Mouse (Mus musculus) large intestine, adult 2 months (tissue): ENCODE results near the gene Rreb1. TPM values are rescaled to one million over a fixed set of nuclear protein-coding genes. Genes with fewer than 3 reads are reported as not detected.

ENCODE experiments used
- DNase-seq: peaks from one replicate; pipeline ENCODE4 v3.0.0-alpha.2; 2012; ENCODE audit warnings: low read depth, low spot score
- WGBS: fragments of 180-500 bp; shearing (Covaris S2); methylation state at CpG from one replicate; pipeline ENCODE4 v1.1.7; 2018; 5-methylcytosine and 5-hydroxymethylcytosine counted together
- polyA plus RNA-seq: library from polyadenylated mRNA; depleted of rRNA; stranded (reverse); fragments of >200 nt; gene quantifications from 2 replicates; pipeline ENCODE4 v1.2.3, GENCODE M21; 2012

The Rreb1 gene
- polyA plus RNA-seq, 1 experiment: 10.4 TPM

DNA sequence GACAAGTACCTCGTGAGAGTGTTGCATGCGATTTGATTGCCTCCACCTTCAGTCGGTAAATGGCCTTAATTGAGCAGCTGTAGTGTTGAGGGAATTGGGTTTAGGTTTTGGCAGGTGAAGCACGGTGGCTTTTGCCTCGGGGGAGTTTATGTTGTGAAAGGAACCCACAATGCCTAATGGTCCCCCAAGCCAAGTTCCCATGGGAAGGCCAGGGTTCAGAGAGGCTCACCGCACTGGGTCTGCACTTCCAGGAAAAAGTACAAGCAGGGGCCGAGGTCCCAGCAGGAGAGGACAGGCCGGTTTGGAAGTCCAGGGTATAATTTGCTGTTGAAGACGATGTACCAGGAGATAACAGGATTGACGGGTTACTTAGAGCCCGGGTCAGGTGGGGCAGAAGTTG is 68.3 kb downstream of the Rreb1 start:
- DNase-seq: no peak
- 65% methylated on average over 11 of the region's 11 CpGs for WGBS

DNA sequence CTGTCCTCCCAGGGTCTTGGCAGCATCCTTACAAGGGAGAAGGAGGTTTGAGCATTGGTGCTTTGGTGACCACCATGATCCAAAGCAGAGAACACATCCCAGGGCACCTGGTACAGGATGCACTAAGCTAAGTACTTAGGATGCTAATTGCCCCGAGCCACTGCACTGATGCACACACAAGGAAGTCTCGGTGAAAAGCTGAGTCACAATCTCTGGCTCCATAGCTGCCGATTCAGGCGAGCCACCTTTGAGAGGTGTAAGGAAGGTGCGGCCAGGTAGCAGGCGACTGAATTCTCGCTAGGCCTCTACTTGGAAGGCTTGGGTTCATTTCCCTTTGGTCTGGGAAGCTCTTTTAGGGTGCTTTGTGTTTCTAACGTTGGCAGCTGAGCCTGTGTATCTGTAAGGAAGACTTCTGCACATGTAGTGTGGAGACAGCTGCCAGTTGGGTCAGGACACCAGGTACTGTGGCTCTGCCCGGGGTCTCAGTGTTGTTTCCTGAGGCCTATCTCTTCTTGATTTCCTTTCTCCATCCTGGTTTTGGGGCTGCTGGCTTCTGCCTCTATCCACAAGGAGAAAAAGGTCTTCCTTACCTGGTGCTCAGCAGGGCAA is 68.9 kb downstream of the Rreb1 start:
- DNase-seq: no peak
- WGBS: 30% methylated on average over 9 of the region's 9 CpGs

DNA sequence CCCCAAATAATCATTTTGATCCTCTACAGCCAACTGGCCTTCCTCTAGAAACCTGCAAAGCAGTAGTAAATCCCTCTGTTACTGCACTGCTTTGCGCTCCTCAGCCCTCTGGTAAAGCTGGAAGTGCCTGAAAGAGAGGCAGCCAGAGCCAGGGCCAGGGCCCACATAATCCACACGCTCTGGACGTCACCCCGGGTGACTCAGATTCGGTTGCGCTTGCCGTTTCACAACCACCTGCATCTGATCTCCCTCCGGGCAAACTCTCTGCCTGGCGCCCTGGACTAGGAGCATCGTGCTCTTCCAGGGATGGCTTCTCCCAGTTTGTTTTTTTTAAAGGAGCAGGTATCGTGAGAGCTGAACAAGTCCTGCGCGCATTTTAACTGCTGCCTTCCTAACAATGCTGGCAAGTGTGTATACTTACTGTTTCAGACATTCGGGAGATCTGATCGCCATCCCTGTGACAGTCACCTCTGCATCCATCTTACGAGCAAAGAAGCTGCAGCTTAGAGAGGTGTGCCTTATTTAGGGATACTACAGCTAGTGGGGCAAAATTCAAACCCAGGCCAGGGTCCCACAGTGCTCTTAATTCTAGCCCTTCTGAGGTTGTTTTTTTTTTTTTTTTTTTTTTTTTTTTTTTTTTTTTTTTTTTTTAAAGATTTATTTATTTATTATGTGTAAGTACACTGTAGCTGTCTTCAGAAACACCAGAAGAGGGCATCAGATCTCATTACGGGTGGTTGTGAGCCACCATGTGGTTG is 69.6 kb downstream of the Rreb1 start:
- no peak for DNase-seq
- WGBS: 42% methylated on average over 17 of the region's 17 CpGs

DNA sequence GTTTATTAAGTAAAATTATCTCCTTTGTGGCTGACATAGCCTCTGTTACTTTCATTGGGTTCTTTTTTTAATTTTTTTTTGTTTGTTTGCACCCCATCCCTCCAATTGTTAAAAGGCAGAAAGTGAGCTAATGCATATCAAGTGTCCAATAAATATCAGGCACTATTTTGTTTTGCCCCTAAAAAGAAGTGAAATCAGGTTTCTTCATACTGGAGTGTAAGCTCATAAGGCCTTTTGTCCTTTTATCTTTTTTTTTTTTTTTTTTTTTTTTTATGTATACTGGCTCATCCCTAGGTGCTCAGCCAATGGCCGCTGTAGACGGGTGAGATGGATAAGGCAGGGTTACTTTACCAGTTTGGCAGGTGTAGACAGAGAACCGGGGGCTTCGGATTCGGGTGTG is 70.2 kb downstream of the Rreb1 start:
- no peak for DNase-seq
- 84% methylated on average over 5 of the region's 5 CpGs for WGBS

DNA sequence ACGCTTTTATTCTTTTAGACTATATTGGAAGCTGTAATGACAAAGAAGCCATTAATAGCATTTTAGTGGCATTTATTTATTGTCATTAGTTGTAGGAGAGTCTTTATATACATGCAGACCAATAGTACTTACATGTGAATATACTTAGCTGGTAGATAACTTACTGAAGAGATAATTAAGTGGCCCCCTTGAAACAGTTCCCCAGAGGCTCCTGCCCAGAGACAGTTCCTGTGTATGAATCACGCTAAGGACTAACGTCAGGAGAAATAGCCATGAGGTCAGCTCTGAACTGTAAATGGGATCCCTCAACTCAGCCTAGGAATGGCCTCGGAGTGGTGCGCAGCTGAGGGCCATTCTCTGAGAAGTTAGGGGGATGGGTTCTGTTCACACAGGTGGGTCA is 73.4 kb downstream of the Rreb1 start:
- no peak for DNase-seq

DNA sequence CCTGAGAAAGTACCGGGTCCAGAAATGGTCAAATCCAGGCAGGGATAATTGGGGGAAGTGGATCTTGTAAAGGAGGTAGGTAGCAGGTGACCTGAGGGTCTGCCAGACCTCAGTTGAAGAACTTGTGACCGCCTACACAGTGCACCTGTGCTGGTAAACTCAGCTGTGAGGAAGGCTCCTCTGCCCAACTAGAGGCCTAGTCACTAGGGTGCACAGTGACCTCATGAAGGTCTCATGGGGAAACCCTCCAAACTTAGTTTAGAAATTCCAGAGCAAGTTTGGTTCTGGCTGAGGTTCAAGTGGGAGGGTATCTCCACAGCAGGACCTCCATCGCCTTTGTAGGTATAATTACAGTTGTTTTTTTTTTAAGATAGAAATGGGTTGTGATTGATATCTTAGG is 74.7 kb downstream of the Rreb1 start:
- 53% methylated on average over 3 of the region's 3 CpGs for WGBS
- DNase-seq: no peak

More for the DNA sequence above, 73.4 kb downstream of the Rreb1 start:
- WGBS: 80% methylated on average over 5 of the region's 5 CpGs

DNA sequence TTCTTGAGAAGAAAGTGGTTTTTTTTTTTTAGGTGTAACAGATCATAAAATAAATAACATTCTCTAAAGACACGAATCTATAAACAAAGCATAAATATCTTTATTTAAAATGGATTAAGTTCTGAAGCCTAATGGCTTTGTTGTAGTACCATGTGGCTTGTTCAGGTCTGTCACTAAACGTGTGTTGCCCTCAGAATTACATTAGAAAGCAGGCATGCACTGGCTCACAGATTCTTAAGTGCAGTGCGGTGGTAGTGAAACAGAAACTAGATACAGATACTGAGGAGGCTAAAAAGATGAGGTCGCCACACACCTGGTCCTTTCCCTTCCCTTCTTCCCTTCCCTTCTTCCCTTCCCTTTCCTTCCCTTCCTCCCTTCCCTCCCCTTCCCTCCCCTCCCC is 75.2 kb downstream of the Rreb1 start:
- 16% methylated on average over 4 of the region's 4 CpGs for WGBS
- DNase-seq: no peak

DNA sequence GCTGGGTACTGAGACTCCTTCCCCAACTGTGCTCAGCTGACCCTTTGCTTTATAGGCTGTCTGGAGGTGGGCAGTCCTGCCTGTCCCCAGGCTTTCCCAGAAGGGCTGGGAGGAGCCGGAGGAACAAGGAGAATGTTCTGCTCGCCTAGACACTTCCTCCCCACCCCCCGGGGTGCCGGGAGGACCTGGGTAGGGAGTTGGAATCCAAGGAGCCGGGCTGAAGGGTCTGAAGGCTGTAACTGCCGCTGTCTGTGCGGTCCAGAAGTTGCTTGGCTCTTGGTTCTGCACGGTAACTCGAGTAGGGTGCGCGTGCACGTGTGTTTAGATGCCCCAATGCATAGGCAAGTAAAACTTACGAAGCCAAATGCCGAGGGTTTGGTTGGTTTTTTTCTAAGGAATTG is 75.8 kb downstream of the Rreb1 start:
- DNase-seq: no peak
- WGBS: 4% methylated on average over 14 of the region's 14 CpGs

DNA sequence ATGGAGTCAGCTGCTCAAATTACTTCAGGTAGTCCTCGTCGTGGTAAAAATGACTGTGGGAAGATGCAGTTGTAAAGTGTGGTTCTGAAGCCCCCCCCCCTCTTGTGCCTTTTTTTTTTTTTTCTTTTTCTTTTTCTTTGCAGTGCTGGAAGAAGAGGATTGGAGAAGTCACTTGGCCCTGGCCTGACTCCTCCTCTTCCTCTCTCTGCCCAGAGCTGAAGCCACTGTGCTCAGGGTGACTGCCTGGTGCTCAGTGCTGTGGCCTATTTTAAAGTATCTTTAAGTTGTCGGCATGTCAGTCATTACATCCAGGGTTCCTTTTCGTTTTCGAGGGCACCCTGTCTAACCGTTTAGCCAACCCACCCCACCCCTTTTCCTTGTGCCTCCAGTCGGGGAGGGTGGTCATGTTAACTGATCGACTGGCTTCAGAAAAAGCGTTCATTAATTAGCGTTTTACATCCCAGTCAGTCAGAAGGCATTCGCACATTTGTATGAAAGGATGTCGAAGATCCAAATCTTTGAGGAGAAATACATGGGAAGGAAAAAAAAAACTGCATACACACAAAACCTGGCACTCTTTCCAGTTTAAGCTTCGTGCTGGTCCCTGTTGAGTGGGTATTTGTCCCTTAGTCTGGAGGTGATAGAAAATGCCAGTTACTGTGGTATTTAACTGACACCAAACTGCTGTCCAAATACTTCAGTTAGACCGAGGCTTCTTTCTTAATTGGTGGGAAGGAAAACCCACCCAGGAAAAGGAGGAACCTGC is 76.4 kb downstream of the Rreb1 start:
- DNase-seq: no peak
- 27% methylated on average over 14 of the region's 14 CpGs for whole genome bisulfite sequencing

DNA sequence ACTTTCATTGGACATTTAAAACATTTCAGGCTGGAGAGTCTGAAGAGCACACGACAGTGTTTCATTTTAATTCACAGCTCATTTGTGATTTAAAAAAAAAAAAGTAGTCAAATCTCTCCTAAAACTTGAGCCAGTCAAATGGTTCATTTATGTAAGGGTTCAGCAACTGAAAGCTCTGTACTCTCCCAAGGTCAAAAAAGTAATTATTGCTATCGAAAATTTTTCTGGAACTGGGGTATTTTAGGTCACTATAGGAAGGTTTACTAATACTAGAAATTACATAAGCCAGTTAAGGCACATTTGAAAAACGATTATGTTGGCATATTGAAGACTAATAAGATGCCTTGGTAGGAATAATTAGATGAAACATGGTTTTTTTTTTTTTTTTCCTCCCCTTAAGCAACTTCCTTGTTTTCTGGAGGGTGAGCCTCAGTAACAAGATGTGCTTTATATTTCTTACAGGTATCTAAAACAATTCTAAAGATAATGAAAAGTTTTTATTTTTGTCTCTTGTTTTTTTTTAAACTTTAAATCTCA is 77.1 kb downstream of the Rreb1 start:
- DNase-seq: no peak
- WGBS: 31% methylated on average over 3 of the region's 3 CpGs

DNA sequence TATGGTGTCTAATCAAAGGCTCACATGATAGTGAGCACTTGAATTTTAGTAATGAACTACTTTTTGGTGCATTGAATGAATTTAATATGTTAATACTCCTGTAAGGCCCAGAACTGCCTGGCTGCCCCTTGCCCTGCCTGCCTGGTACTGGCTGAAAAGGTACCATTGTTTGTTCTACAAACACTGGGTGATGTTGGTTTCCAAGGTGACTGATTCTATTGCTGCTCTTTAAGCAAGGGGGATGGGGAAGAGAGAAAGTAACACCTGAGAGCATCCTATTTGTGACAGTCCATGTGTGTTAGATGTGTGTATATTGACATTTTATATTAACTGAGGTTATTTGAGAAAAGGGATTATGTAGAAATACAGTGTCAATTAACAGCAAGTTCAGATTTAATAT is 77.6 kb downstream of the Rreb1 start:
- no peak for DNase-seq

DNA sequence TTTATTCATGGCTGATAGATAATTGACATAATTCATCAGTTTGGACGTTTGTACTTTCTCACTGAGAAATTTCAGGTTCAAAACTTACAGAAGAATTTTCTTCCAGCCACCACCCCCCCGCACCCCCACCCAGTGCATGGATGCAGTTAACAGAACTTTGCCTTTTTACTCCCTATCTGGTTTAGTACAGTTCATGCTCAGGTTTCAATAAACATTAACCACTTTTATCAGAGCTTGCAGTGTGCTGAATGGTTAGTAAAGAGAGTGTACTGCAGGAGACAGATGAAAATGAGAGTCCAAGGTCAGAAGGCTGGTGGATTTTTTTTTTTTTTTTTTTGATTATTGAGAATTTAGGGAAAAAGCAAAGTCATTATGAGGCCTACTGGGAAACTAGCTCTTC is 78.3 kb downstream of the Rreb1 start:
- 25% methylated on average over 2 of the region's 2 CpGs for WGBS
- no peak for DNase-seq

DNA sequence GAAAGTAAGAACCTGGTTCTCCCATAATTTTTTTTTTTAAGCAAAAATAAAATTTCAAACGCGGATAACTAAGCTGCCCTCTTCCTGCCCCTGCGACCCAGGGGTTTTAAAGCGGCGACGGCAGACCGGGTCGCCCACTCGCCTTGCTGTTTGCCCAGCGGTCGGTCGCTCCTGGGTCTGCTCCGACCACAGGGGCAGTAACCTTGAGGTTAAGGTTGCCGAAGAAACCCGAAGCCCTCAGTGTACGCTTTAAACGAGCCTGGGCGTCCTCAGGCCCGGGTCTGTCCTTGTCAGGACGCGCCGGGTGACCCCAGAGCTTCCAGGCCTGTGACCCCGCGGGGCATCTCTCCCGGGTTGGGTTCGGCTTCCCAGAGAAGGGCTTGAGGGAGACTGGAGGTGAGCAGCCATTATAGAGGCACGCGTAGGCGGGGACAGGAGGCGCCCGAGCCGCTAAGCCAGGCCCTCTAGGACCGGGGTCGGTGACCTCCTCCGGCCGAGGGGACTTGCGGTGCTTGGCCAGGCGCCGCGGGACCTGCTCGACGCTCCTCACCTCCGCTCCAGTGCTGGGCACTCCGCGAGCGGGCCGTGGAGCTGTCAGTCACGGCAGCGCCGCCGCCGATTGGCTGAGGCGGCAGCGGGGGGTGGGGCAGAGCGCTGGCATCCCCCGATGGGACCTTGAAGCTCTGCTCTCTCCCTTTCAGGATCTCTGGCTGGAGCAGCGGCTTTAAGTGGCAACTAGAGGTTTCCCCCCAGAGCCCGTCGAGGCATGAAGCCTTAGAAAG is 79.3 kb downstream of the Rreb1 start:
- WGBS: 1% methylated on average over 59 of the region's 59 CpGs

DNA sequence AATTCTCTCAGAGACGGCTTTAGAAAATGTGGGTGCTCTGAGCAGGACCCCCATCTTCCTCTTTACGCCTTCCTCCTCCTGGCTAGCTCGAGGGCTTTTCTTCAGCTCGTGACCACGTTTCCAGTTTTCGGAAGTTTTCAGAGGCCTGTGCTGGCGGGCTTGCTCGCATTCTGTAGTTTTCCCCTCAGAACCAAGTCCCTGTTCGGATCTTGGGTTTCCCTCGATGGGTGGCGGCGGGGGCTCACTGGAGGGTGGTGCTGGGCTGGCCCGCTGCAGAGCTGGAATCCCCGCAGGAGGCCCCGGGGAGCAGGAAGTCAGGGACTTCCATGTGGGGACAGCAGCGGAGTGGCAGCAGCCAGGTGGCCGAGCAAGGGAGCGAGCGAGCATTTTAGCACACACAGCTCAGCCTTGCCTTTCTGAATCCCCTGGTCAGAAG is 79.9 kb downstream of the Rreb1 start:
- DNase-seq: no peak
- 4% methylated on average over 19 of the region's 19 CpGs for WGBS

More for the DNA sequence above, 79.3 kb downstream of the Rreb1 start:
- DNase-seq: no peak

DNA sequence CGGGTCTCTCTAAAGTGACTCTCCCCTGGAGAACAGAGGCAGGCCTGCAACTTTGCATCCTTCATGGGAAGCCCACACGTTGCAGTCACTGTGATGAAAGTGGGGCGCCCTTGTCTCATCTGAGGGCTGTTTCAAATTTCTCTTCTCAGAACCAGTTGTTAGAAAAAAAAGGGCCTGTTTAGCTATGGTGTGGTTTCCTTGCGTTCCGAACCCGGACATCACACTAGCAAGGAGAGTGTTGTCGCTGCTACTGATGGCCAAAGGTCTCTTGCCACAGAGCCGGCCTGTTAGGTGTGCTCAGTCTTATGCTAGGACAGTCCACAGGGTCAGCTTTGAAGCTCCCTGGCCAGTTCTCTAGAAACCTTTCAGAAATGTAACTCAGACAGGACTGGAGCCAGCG is 80.3 kb downstream of the Rreb1 start:
- DNase-seq: no peak
- WGBS: 25% methylated on average over 9 of the region's 9 CpGs

DNA sequence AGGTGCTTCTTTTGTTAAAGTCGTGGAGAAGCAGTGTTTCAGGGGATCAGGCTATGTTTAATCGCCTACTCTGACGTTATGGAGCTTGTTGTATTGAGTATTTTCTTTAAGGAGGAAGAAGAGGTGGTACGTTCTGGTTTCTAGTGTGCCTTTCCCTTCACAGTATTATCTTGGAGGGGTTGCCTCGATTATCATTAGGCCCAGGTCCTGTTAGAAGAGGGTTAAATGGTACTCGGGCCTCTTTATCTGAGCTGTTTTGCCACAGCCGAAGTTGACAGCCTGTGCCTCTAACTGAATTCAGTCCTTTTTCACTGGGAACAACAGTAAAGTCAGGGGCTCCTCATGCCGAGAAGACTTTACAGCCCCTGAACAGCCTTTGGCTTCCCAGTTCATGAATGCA is 81.6 kb downstream of the Rreb1 start:
- WGBS: 74% methylated on average over 8 of the region's 8 CpGs
- no peak for DNase-seq

DNA sequence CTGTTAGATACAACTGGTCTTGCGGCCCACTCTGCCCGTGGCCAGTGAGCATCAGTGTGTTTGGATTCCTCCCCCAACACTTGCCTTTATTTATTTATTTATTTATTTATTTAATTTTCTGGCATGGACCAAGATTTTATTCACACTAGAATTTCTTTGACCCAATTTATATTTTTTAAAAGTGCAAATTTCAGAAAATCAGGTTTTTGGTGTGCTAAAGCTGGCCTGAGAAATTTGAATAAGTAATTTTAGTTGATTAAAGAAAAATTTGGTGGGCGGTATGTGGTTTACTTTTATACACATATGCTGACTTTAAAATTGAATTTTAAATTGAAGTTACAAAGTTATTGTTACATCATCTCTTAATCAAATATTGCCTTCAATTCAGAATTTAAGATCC is 82.0 kb downstream of the Rreb1 start:
- 86% methylated on average over 3 of the region's 3 CpGs for WGBS
- no peak for DNase-seq

DNA sequence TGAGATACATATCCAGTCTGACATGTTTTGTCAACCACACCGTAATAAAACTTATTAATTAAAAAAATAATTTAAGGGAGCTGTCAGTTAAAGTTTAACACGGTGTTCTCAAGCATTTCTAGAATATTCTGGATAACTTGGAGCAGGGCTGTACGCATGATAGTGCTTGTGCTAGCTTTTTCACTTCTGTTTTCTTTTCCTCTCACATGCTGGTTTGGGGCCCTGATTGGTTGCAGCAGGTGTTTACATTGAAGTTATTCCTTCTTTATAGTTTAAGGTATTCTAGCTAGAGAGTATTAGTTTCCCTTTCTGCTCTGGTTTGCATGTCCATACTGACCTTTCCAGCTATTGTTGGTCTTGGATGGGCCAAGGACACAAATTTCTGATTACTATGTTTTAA is 82.6 kb downstream of the Rreb1 start:
- no peak for DNase-seq
- WGBS: 55% methylated on average over 3 of the region's 3 CpGs

DNA sequence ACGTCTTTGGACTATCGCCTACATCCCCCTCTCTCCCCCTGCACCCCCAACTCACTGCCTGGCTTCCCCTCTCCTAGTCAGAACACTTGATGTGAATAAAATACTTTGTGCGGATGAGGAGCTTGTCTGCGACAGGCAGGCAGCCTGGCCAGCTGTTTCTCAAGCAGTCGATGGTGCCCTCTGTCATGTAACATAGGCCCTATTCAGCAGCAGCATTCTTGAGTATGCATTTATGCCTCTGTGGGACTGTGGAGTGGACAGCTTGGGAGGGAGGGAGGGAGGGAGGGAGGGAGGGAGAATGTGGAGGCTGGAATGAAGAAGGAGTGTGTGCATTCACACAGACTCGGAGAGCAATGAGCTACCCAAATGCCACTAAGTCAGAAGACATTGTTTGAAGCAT is 84.3 kb downstream of the Rreb1 start:
- DNase-seq: no peak
- 17% methylated on average over 6 of the region's 6 CpGs for WGBS

DNA sequence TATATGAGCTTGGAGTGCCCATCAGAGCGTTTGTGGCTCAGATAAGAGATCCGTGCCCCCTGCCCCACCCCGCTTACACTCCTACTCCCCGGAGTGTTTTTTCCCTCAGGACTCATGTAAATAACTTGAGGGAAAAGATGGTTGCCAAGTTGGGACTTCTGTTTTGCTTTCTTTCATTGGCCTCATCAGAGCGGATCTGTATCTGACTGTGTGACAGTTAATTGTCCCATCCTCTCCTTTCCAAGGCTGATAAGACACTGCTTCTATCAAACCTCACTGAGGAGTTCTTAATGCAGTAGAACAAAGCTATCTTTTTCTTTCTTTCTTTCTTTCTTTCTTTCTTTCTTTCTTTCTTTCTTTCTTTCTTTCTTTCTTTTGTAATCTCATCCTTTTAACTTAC is 85.4 kb downstream of the Rreb1 start:
- DNase-seq: no peak
- WGBS: 62% methylated on average over 5 of the region's 5 CpGs
